Mouse (Mus musculus): ENCODE data around the gene Mbnl2.

Mbnl2 gene

DNA sequence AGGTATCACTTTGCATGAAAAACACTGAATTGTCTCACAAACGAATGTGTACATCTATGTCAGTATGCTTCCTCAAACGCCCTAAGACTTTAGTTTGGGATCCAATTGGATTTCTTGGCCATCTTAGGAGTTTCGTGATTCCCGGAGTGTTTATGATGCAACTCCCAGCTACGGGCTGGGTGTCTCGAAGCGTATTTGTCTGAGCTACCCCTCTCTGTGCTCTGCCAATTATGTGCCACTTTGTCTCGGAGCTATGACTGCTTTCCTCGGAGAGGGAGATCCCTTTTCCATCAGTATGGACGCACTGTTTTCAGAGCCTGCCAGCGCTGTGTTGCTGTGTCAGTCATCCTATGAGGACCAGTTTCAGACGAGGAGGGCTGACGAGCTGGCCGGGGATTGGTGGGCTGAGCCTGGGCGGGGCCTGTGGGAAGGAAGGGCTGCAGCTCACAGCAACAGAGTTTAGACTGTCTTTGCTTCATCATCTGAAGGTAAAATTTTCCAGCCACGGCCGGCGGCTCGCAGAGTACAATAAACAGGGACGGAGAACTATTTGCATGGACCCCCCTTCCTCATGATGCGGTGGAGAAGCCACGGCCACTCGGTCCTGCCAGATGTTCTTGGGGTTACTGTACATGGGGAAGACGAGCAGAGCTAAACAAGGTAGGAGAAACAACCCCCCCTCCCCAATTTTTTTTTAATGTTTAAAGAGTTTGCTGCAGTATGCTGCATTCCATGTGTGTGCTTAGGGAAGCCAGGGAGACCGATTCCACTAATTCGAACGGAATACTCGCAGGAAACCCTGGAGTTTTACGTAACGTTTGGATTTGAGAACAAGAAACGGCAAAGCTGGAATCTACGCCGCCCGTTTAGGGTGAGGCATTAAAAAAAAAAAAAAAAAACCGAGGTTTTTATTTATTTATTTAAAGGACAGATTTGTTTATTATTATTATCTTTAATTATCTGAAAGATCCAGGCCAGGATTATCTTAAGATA lies at the start of gene Mbnl2:
Mbnl2 (plus strand) TSS at position 424 of the 993 bp plus-strand sequence.
- DNase-seq (ENCODE audit: low spot score): peak; percentile 96

DNA sequence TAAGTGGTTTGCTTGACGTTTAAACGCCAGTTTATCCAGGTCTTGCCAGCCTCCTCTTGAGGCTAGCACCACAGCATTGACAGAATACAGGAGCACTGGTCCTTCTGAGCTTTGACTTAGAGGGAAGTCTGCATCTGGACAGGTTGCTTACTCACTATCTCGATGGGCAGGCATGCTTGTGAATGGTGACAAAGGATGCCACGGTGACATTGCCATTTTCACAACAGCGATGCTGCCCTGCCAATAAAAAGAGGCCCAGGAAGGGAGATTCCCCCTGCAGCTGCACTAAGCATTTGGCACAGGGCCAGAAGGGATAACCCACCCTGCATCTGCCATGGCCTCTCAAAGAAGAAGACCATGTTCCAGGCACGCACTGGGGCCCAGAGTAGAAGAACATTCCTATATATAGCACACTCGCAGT lies 43.4 kb upstream of the Mbnl2 start:
- DNase-seq (ENCODE audit: low spot score): no peak

DNA sequence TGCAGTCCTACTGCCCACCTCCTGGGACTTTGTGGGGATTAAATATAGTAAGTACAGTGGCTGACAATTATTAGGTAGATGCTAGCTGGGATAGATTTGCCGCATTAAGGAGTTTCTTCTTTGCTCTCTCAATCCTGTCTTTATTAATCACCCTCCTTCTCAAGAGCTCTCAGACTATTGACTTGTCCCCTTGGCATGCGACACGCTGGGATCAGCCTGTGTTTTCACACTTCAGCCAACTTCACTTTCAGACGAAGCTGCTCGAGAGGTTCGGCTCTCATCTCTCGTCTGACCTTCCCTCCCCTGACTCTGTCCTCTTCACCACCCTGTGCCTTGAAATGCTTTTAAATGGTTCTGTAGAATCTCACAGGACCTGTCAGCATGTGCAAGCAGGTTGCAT lies 39.9 kb upstream of the Mbnl2 start:
- DNase-seq (ENCODE audit: low spot score): no peak

DNA sequence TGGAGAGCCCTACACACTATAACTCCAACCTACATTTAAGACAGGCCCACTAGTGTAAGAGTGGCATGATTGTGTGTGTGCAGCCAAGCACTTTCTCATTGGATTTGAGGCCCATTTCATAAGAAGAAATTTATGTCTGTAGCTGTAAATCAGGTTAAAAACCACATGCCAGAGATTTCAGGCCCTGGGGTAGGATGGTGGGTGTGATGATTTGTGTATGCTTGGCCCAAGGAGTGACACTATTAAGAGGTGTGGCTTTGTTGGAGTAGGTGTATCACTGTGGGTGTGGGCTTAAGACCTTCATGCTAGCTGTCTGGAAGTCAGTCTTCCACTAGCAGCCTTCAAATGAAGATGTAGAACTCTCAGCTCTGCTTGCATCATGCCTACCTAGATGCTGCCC lies 37.0 kb upstream of the Mbnl2 start:
- DNase-seq (ENCODE audit: low spot score): no peak

DNA sequence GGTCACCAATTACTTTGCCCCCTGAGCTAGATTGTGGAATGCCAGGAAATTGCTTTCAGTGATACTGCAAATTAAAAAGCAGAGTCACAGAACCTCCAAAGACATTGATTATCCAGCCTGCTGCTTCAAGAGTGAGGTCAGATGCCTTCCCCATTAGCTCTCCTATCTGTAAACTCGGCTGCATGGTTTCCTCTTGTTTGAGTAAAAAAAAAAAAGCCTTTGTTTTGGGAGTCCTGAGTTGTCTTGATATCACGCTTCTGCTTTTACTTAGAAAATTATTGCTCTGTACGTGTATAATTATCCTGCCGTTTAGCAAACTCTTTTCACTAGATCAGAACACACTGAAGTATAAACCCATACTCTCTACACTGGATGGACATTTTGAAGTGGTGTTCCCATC lies 35.3 kb upstream of the Mbnl2 start:
- DNase-seq (ENCODE audit: low spot score): no peak

DNA sequence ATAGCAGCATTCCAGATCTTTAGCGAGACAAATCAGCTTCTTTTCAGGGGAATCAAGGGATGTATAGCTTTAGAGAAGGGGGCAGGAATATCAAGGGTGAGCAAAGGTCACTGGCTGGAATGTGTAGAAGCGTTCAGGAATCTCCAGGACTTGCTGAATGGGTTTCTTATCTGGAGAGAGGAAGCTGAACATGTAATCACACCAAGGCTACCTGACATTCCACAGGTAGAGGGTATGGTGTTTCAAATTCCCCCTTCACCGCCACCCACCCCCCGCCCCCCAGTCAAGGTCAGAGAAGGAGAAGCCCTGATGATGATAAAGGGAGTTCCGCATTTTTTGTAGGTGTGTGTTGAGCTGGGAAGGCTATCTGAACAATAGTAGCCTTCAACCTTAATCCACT lies 32.8 kb upstream of the Mbnl2 start:
- peak; percentile 18 for DNase-seq (ENCODE audit: low spot score)

DNA sequence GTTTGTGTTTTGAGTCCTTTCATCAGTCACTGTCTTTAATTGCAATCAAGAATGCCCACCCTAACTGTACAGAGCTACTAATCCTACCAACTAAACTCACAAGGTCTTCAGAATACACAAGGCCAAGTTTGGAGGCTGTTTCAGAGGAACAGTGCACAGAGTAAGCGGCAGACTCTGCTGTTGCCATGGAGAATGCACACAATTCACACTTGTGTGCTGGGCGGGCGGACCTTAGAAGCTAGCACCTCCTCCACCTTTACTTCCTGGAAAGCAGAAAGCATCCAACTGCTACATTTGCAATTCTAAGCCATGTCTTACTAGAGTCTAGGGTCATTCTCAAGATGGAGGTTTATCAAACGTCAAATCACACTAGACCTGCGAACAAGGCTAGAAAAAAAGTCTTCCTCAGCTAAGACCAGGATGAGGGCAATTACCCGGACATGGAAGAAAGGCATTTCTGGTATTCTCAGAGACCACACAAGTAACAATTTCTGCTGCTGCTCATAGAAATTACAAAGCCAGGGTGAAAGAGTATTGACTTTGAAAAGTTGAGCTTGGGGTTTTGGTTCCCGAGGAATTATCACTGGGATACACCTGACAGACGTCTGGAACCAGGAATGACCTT lies 30.3 kb upstream of the Mbnl2 start:
- no peak for DNase-seq (ENCODE audit: low spot score)

DNA sequence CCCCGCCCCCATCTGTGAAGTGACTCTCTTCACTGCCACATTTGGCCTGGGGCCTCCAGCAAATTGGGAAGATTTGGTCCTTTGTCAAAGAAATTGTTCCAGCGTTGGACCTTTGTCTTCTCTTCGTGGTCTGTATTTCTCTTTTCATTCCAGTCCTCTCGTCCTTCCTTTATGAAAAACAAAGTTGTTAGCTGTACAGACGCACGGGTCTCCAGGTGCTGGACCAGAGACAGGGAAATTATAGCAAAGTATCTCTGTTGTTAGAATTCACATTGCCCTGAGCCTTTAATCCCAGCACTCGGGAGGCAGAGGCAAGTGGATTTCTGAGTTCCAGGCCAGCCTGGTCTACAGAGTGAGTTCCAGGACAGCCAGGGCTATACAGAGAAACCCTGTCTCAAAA lies 22.1 kb upstream of the Mbnl2 start:
- no peak for DNase-seq (ENCODE audit: low spot score)

DNA sequence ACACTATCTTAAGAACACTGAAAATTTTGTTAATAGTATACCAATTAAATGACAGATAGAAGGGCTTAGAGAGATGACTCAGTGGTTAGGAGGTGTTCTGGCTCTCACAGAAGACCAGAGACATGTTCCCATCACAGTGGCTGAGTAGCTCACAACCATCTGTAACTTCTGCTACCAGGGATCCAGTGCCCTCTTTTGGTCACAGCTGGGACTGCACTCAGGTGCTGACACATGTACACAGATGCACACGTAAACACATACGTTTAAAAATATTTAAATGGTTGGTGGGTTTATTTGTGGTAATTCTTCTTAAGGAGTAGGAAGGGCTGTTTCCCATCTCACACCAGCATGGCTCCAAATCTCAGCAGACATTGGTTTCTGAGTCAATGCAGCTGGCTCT lies 19.3 kb upstream of the Mbnl2 start:
- no peak for DNase-seq (ENCODE audit: low spot score)

DNA sequence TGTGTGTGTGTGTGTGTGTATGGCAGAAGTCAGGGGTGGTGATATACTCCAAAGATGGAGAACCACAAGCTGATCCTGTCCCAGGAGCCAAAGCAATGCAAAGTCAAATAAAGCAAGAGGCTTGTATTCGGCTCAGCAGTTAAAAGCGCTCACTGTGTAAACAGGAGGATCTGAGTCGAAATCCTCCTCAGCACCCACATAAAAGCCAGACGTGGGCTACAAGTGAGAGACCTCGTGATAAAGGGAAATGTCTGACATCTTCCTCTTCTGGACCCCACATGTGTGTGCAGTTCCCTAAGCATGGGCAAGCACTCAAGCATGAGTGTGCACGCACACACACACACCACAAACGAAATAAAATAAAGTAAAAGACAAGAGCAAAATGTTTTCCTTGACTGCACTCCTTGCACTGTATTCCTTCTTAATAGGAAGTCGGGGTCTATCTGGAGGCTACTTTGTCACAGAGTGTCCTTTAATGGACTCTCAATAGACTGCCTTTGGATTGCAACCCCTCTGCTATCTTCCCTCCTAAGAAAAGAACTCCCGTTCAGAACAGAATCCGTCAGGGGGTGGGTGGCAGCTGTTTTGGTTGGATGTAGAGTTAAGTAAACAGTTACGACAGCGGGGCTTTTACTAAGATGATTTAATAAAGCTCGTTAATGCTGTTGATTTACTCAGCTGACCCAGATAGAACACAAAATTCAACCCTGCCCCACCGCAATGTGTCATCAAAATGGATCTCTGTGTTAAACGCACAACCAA lies 18.7 kb upstream of the Mbnl2 start:
- no peak for DNase-seq (ENCODE audit: low spot score)

DNA sequence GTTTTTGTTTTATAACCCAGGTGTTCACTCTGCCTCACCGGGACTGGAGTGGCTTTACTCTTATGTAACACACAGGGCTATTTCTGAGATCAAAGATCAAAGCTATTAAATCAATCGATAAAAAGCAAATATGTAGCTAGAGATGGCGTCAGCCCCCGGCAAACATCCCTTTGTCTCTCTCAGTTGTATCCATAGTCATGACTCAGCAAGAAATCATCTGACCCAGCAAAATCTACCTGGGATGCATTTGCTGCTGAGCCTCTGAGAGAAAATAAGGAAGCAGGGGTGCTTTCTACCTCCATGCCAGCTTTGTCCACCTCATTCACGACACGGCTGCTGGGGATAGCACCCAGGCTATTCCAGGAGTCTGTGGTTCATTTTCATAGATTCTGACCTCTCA lies 18.0 kb upstream of the Mbnl2 start:
- no peak for DNase-seq (ENCODE audit: low spot score)

DNA sequence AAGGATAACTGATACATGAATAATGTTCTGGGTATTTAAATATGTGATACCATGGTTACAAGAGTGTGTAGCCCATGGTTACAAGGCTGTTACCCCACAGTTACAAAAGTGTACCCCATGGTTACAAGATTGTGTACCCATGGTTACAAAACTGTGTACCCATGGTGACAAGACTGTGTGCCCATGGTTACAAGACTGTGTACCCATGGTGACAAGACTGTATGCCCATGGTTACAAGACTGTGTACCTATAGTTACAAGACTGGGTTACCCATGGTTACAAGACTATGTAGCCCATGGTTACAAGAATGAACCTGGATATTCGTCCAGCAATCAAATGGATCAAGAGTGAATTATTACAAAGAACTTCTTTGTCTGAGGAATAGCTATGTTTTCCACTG lies 16.0 kb upstream of the Mbnl2 start:
- DNase-seq (ENCODE audit: low spot score): no peak

DNA sequence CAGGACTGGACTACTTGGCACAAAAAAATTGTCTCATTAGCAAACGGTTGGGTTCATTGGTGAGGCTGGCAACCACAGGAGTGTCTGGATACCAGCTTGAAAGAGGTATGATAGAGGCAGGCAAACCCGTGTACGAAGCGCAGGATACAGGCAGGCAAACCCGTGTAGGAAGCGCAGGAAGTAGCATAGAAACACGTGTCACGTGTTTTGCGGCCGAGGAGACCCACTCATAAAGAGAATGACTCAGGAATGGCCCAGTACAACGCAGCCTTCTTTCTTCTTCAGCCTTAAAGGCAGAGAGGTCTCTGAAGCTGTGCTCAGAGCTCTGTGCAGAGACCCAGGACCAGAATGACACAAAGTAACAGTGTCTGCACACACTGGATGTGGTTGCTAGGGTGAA lies 13.9 kb upstream of the Mbnl2 start:
- no peak for DNase-seq (ENCODE audit: low spot score)

DNA sequence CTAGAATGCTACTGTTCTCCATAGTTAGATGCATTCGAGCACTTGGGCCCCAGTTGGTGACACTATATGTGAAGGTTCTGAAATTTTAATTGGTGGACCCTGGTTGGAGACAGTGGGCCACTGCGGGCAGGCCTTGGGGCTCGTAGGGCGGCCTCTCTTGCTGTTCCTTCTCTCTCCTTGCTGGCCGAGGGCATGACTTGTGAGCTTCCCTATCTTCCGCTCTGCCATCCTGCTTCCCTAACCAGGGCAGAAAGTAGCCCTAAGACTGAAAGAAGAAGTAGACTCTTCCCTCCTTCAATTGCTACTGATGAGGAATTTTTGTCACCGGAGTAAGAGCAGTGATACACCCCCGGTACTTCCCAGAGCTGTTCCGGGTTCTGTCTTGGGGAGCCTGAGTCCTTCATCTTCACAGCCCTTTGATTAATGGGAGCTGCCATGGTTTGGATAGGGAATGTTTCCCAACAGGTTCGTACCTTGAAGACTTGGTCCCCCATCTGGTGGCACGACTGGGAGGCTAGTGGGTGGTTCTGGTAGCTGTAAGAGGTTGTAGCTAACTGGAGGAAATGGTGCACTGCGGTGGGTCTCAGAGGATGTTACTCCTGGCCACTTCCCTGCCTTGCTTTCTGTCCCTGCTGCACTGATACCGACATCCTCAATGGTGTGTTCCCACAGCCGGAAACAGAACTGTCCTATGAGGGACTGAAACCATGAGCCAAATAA lies 12.6 kb upstream of the Mbnl2 start:
- DNase-seq (ENCODE audit: low spot score): no peak

DNA sequence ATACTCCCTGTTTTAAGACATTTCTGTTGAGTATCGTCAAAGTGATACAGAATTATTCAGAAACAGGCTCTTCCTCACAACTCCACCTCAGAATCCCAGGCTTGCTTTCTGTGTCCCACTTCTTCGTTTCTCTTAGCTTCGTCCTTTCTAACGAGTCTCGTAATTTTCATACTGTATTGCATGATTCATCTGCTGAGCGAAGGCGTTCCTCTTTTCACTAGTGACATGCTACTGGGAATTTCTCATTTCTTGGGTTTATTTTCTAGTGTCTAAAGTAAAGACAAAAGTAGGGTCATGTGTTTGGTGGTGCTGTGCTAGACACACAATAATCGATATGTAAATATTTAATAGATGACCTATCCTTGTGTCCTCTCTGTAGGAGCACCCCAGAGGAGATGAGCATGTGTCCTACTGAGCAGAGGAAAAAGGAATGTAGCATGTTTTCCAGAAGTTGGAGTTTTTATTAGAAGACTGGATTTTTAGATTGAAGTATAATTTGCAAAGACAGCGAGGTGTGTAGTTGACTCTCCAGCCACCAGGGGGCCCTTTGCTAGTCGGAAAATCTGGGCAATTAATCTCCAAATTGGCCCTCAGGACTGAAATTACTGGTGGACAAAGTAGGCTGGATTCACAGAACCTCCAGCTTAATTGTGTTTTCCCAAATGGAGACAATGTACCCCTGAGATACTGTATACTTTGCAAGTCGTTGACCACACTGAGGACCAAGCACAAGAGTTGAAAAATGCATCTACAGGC lies 11.9 kb upstream of the Mbnl2 start:
- no peak for DNase-seq (ENCODE audit: low spot score)

DNA sequence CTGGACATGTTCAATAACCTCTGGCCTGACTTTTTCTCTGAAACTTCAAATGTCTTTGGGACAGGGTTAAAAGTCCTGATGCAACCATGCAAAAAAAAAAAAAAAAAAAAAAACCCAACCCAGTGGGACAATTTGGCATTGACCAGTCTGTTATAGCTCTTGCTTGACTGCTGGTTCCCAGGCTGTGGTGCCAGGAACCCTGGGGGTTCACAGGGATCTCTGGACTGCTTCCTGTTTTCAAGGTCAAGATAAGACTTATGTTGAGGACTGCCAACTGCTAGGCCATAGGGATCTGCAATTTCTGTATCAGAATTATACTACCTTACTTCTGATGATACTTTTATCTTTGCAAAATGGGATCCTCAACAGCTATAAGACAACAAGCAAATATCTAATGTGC lies 9.6 kb upstream of the Mbnl2 start:
- no peak for DNase-seq (ENCODE audit: low spot score)

DNA sequence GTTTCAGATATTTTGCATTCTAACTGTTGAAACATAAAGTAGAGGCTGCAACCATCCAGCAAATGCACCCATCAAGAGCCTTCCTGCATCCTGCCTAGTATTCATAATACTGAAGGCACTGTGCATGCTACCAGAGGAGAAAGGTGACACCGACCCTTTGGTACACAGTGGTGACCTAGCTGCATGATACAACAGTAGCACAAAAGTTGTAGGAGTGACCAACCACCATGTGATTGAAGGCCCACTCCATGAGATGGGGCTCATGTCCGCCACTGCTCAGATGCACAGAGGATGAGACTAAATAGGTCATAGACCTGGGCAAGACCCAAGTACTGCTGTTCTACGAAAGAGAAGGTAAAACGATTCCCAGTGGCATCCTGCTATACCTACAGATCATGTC lies 8.3 kb upstream of the Mbnl2 start:
- DNase-seq (ENCODE audit: low spot score): no peak

DNA sequence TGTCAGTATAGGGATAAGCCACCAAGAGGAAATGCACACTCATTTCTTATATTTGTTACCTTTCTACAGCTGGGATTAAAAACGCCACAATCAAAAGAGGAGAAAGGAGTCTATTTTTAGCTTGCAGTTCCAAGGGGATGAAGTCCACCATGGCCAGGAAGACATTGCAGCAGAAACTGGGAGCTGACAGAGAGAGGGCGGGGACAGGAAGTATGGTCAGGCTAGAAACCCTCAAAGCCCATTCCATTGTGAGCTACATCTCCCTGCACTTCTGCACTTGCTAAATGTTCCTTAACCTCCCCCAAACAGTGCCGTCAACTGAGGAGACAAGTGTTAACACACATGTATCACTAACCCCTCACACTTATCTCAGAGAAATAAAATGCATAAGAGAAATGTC lies 5.4 kb upstream of the Mbnl2 start:
- no peak for DNase-seq (ENCODE audit: low spot score)

DNA sequence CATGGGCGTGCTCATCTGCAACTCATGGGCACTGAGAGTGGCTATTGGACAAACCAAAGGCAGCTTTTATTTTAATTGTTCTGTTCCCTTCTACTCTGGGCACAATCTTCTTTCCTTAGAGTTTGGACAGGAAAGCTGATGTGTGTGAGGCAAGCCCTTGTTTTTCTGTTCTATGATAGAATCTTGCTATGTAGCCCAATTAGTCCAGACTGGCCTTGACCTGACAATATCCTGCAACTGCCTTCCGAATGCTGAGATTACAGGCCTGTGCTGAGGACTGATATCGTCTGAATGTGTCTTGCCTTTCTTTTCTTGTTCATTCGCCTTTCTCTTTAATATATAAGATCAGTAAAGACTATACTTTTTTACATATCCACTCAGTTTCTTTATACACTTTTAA lies 4.8 kb upstream of the Mbnl2 start:
- no peak for DNase-seq (ENCODE audit: low spot score)

DNA sequence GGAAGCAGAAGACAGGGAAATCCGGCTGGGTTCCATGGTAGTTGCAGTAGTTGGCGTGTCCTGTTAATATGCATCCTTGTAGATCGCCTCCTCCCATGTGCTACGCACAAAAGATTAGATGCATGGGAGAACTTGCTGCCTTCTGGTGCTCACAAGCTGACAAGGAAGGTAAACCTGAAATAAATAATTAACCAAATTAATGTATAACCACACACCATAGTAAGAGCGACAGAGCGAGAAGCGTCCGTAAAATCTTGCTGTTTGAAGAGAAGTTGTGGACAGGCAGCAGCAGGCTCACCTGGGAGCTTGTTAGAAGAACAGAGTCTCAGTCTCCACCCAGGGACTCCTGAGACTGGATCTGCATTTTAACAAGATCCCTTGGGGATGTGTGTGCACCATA lies 4.4 kb upstream of the Mbnl2 start:
- no peak for DNase-seq (ENCODE audit: low spot score)

DNA sequence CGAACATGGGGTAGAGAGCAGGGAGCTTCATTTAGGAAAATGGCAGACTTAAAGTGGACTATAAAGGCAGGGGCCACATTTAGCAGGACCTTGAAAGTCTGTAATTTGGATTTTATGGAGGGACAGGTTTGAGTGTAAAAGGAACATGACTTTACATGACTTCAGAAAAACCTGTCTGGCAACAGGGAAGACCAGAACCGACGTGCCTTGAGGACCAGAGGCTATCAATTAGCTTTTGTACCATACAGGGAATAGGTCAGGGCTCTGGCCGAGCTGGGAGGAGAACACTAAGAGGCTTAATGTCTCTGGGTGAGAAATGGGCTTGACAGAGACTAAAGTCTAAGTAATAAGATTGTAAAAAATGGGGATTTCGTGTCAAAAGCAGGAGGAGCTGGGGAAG lies 1.7 kb upstream of the Mbnl2 start:
- no peak for DNase-seq (ENCODE audit: low spot score)

Measured in embryo, embryonic 10 days (tissue).